Mouse (Mus musculus) megakaryocyte, embryonic 14.5 days (primary cell): ENCODE measurements around the gene Smarcb1. TPM values are rescaled to one million over a fixed set of nuclear protein-coding genes. Genes with fewer than 3 reads are reported as not detected.

Experiments used
- H3K27me3 ChIP-seq: replicated peaks from 2 replicates; pipeline ENCODE3; 2012; ENCODE audit warnings: inconsistent platforms
- H3K36me3 ChIP-seq: replicated peaks from 2 replicates; pipeline ENCODE3; 2012; ENCODE audit warnings: low read length, inconsistent platforms, mixed read lengths
- H3K4me1 ChIP-seq: 2 replicates; pipeline ENCODE4 v1.6.1; 2012; ENCODE audit warnings: inconsistent platforms
- H3K4me3 ChIP-seq: replicated peaks from 2 replicates; pipeline ENCODE3; 2012; ENCODE audit warnings: moderate library complexity, mild to moderate bottlenecking, inconsistent platforms
- H3K9me3 ChIP-seq: 2 replicates; pipeline ENCODE4 v1.6.1; 2012; ENCODE audit warnings: inconsistent platforms
- FLI1 ChIP-seq: IDR thresholded peaks from 2 replicates; pipeline ENCODE4 v1.6.1; 2012; ENCODE audit warnings: low read length, inconsistent platforms, mixed read lengths
- GATA1 ChIP-seq: IDR thresholded peaks from 3 replicates; pipeline ENCODE4 v1.6.1; 2012; ENCODE audit warnings: mixed read lengths, low read length, inconsistent platforms, borderline replicate concordance
- polyA plus RNA-seq: library from polyadenylated mRNA; stranded (reverse); fragments of >175 nt; gene quantifications from 2 replicates; pipeline ENCODE4 v1.2.3, GENCODE M21; 2012; ENCODE audit warnings: low replicate concordance; ENCODE audit not compliant: insufficient read depth

Smarcb1 gene
- polyA plus RNA-seq, 1 experiment: 241 TPM

GRCm38 (mm10) chr10:75932891-75933290, 11.5 kb upstream of the Smarcb1 start, which contains the start of gene Chchd10:
Gene Chchd10 (plus strand): TSS chr10:75933130.
- no peak for TF ChIP-seq FLI1
- TF ChIP-seq GATA1: no peak
- Histone ChIP-seq H3K9me3 (no peaks in the 10 kb centered on the region), H3K4me3 (peak within 1 kb of the TSS; percentile 87), H3K27me3 (peaks cover 79% of the 10 kb centered on the region), H3K36me3 (no peaks in the 10 kb centered on the region), H3K4me1 (peaks cover 50% of the 10 kb centered on the region)

DNA sequence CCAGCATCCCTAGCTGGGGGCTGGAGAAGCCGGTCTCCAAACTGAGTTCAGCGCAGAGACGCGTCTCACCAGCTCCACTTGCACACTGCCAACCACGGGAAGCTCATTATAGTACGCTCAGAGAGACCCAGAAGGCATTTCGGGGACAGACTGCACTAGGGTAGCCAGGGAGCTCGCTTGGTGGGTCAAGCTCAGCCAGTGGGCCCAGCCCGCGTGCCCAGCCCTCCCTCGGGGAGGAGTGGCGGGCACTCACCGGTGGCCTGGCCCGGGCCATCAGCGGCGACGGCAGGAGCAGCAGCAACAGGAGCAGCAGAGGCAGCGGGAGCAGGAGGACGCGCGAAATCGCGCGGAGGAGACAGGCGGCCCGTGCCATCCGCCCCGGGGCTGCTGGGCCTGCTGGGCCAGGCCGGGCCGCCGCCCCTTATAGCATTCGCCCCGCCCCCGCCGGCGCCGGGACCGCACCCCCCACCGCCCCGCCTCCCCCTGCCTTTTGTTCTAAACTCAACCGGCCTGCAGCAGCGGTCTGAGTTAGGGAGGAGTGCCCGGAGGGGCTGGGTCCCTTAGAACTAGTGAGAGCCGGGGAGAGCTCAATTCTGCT, 10.8 kb upstream of the Smarcb1 start:
- no peaks in the 10 kb centered on the region for H3K36me3 ChIP-seq
- H3K9me3 ChIP-seq: no peaks in the 10 kb centered on the region
- H3K4me1 ChIP-seq: peaks cover 44% of the 10 kb centered on the region
- TF ChIP-seq GATA1 (no peak), FLI1 (no peak)
- peaks cover 83% of the 10 kb centered on the region for H3K27me3 ChIP-seq
- H3K4me3 ChIP-seq: peak overlapping the region; percentile 87

- Histone ChIP-seq H3K36me3 (no peaks in the 10 kb centered on the region), H3K27me3 (peaks cover 86% of the 10 kb centered on the region), H3K4me1 (peaks cover 49% of the 10 kb centered on the region), H3K9me3 (no peaks in the 10 kb centered on the region), H3K4me3 (no peak overlapping the region)
- TF ChIP-seq FLI1: no peak
- TF ChIP-seq GATA1: no peak
These were observed 9.9 kb upstream of the Smarcb1 start for GRCm38 (mm10) chr10:75931311-75931710.

GRCm38 (mm10) chr10:75930304-75930703, 8.9 kb upstream of the Smarcb1 start:
- no peak for TF ChIP-seq FLI1
- no peak for TF ChIP-seq GATA1
- Histone ChIP-seq H3K9me3 (no peaks in the 10 kb centered on the region), H3K27me3 (peaks cover 86% of the 10 kb centered on the region), H3K4me3 (no peak overlapping the region), H3K4me1 (peaks cover 43% of the 10 kb centered on the region), H3K36me3 (no peaks in the 10 kb centered on the region)

DNA sequence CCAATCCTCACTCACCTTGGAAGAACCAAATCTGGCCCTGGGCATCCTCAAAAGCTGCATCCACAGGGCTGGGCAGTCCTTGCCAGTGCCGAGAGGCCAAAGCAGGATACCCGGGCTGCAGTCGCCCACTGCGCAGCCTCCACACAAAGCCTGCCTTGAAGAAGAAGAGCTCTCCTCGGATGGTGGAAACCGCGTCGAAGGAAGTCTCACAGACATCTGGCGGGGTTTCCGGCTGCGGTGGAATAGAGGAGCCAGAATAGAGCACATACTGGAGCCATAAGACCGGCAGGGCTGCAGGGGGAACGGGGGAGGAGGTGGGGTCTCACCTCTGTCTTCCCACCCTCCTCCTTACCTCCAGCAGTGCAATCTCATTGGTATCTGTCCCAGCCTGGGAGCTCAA, 5.0 kb upstream of the Smarcb1 start:
- peaks cover 60% of the 10 kb centered on the region for H3K27me3 ChIP-seq
- no peak overlapping the region for H3K4me3 ChIP-seq

GRCm38 (mm10) chr10:75924324-75924723, 2.9 kb upstream of the Smarcb1 start:
- Histone ChIP-seq H3K36me3 (peaks cover 4% of the 10 kb centered on the region), H3K4me3 (no peak overlapping the region), H3K4me1 (peaks cover 51% of the 10 kb centered on the region), H3K9me3 (no peaks in the 10 kb centered on the region), H3K27me3 (peaks cover 39% of the 10 kb centered on the region)
- TF ChIP-seq GATA1: no peak
- TF ChIP-seq FLI1: no peak

More for the DNA sequence above, 5.0 kb upstream of the Smarcb1 start:
- TF ChIP-seq GATA1: no peak
- no peak for TF ChIP-seq FLI1
- Histone ChIP-seq H3K36me3 (no peaks in the 10 kb centered on the region), H3K9me3 (no peaks in the 10 kb centered on the region), H3K4me1 (peaks cover 49% of the 10 kb centered on the region)

DNA sequence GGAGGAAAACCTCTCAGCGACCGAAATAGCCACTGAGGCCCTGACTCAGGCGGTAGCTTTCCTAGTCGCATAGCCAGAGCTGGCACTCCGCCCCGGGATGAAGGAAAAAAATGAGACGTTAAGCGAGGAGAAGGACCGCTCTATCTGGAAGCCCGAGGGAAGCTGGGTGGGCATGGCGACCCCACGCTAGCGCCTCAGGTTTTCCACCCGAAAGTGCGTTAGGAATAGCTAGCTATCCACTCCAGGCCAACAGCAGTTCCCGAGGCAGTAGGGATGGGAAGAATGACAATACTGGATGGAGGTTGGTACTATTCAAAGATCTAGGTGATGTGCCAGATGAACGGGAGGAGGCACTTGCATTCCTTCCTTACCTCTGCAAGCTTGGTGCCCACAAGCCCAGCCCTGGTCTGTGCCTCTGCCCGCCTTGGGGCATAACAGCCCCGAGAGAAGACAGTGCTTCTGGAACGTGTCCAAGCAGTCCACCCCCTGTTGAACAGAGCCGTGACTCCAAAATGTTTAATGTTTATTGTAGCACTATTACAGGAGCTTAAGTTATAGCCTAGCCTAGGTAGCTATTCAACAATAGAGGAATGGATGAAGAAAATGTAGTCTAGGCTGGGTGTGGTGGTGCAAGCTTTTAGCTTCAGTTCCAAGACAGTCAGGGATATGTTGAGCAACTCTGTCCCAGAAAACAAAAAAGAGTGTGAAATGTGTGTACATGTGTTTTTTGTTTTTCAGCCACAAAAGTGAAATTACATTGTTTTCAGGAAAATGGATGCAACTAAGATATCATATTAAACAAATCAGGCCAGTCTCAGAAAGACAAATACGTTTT, 526 bp upstream of the Smarcb1 start:
- TF ChIP-seq GATA1: no peak
- no peak for TF ChIP-seq FLI1
- Histone ChIP-seq H3K27me3 (peaks cover 16% of the 10 kb centered on the region), H3K36me3 (peaks cover 25% of the 10 kb centered on the region), H3K9me3 (no peaks in the 10 kb centered on the region), H3K4me3 (peak overlapping the region; percentile 99), H3K4me1 (peaks cover 64% of the 10 kb centered on the region)

DNA sequence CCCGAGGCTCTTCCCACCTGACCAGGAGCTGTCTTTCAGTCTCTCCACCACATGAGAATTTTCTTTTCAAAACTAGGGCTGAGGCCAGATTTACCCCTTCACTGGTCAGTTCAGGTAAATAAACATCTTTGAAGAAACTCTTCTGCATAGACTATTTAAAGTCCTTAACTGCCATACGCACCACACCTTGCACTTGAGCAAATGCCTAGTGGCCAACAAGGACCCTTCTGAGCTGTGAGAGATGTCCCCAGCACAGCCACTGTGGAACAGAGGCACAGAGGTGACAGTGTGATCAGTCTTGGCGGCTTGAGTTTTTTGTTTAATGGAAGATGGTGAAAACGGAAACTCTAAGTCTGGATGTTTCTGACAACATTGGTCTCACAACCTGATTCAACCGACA, 2.4 kb downstream of the Smarcb1 start:
- TF ChIP-seq FLI1 (no peak), GATA1 (no peak)
- Histone ChIP-seq H3K4me3 (no peak overlapping the region), H3K36me3 (peaks cover 51% of the 10 kb centered on the region), H3K27me3 (no peaks in the 10 kb centered on the region), H3K9me3 (no peaks in the 10 kb centered on the region), H3K4me1 (peaks cover 65% of the 10 kb centered on the region)

GRCm38 (mm10) chr10:75916840-75917239, 4.6 kb downstream of the Smarcb1 start:
- H3K36me3 ChIP-seq: peaks cover 68% of the 10 kb centered on the region

GRCm38 (mm10) chr10:75915557-75915956, 5.9 kb downstream of the Smarcb1 start:
- Histone ChIP-seq H3K4me3 (no peak overlapping the region), H3K4me1 (peaks cover 74% of the 10 kb centered on the region), H3K9me3 (no peaks in the 10 kb centered on the region), H3K36me3 (peaks cover 80% of the 10 kb centered on the region), H3K27me3 (no peaks in the 10 kb centered on the region)
- TF ChIP-seq FLI1 (no peak), GATA1 (no peak)

More at GRCm38 (mm10) chr10:75916840-75917239, 4.6 kb downstream of the Smarcb1 start:
- peaks cover 66% of the 10 kb centered on the region for H3K4me1 ChIP-seq
- H3K9me3 ChIP-seq: no peaks in the 10 kb centered on the region
- H3K4me3 ChIP-seq: no peak overlapping the region
- TF ChIP-seq GATA1 (no peak), FLI1 (no peak)
- no peaks in the 10 kb centered on the region for H3K27me3 ChIP-seq
